Mouse (Mus musculus): ENCODE measurements around the gene Tagln2. TPM values are rescaled to one million over a fixed set of nuclear protein-coding genes. Genes with fewer than 3 reads are reported as not detected.

The Tagln2 gene
- total RNA-seq, 2 experiments from 2014 or later = 60.4 to 61.2 TPM

GRCm38 (mm10) chr1:172500451-172501370 lies 864 bp downstream of the Tagln2 start:
- DNase-seq = peak; percentile 76
- intact Hi-C loops (cut with DNase I; ENCODE audit: low total_unique reads) = no loop called here

- intact Hi-C loops (cut with DNase I; ENCODE audit: low total_unique reads) = no loop called here
- DNase-seq = peak; percentile 80
Observed at GRCm38 (mm10) chr1:172501371-172502144, 1.7 kb downstream of the Tagln2 start.

GRCm38 (mm10) chr1:172502145-172503110 lies 2.6 kb downstream of the Tagln2 start:
- intact Hi-C loops (cut with DNase I; ENCODE audit: low total_unique reads) = no loop called here
- DNase-seq = no peak

- intact Hi-C loops (cut with DNase I; ENCODE audit: low total_unique reads) = no loop called here
- peak; percentile 64 for DNase-seq
Observed at GRCm38 (mm10) chr1:172503111-172503997, 3.5 kb downstream of the Tagln2 start.

- DNase-seq = no peak
- intact Hi-C loops (cut with DNase I; ENCODE audit: low total_unique reads) = no loop called here
Observed at GRCm38 (mm10) chr1:172504756-172505155, 4.9 kb downstream of the Tagln2 start.

GRCm38 (mm10) chr1:172507001-172507400 lies 7.2 kb downstream of the Tagln2 start:
- intact Hi-C loops (cut with DNase I; ENCODE audit: low total_unique reads) = no loop called here
- no peak for DNase-seq

GRCm38 (mm10) chr1:172507701-172508100 lies 7.9 kb downstream of the Tagln2 start:
- DNase-seq = no peak
- intact Hi-C loops (cut with DNase I; ENCODE audit: low total_unique reads) = no loop called here

- no peak for DNase-seq
- intact Hi-C loops (cut with DNase I; ENCODE audit: low total_unique reads) = no loop called here
Observed at GRCm38 (mm10) chr1:172508172-172508571, 8.3 kb downstream of the Tagln2 start.

- no peak for DNase-seq
- intact Hi-C loops (cut with DNase I; ENCODE audit: low total_unique reads) = no loop called here
Observed at GRCm38 (mm10) chr1:172509235-172509634, 9.4 kb downstream of the Tagln2 start.

- intact Hi-C loops (cut with DNase I; ENCODE audit: low total_unique reads) = no loop called here
- DNase-seq = no peak
Observed at GRCm38 (mm10) chr1:172509983-172510382, 10.1 kb downstream of the Tagln2 start.

GRCm38 (mm10) chr1:172510421-172510972 lies 10.7 kb downstream of the Tagln2 start:
- intact Hi-C loops (cut with DNase I; ENCODE audit: low total_unique reads) = no loop called here
- no peak for DNase-seq

GRCm38 (mm10) chr1:172512962-172513361 lies 13.1 kb downstream of the Tagln2 start:
- intact Hi-C loops (cut with DNase I; ENCODE audit: low total_unique reads) = no loop called here
- DNase-seq = peak; percentile 66

GRCm38 (mm10) chr1:172513525-172514212 lies 13.8 kb downstream of the Tagln2 start:
- intact Hi-C loops (cut with DNase I; ENCODE audit: low total_unique reads) = no loop called here
- peak; percentile 59 for DNase-seq

GRCm38 (mm10) chr1:172514213-172514529 lies 14.3 kb downstream of the Tagln2 start:
- intact Hi-C loops (cut with DNase I; ENCODE audit: low total_unique reads) = no loop called here
- no peak for DNase-seq

GRCm38 (mm10) chr1:172514551-172515268 lies 14.9 kb downstream of the Tagln2 start:
- intact Hi-C loops (cut with DNase I; ENCODE audit: low total_unique reads) = no loop called here
- DNase-seq = no peak

- intact Hi-C loops (cut with DNase I; ENCODE audit: low total_unique reads) = no loop called here
- DNase-seq = no peak
Observed at GRCm38 (mm10) chr1:172515396-172515795, 15.5 kb downstream of the Tagln2 start.

GRCm38 (mm10) chr1:172518013-172518412 lies 18.2 kb downstream of the Tagln2 start:
- DNase-seq = no peak
- intact Hi-C loops (cut with DNase I; ENCODE audit: low total_unique reads) = no loop called here
